Mouse (Mus musculus): ENCODE measurements around the gene Sprn. TPM values are rescaled to one million over a fixed set of nuclear protein-coding genes. Genes with fewer than 3 reads are reported as not detected.

The Sprn gene
- total and polyA plus RNA-seq, 2 experiments: 1.4 to 1.7 TPM

GRCm38 (mm10) chr7:140164664-140165063 is 10.0 kb upstream of the Sprn start, which contains the start of gene Olfr522:
Gene Olfr522, minus strand, starts transcription at chr7:140164764.
- Histone ChIP-seq H3K27me3 (ENCODE audit: control insufficient read depth, insufficient read depth, low read length) (0 out of 2 replicates have a peak, but pooled peaks cover 2% of the 10 kb centered on the region), H3K4me3 (ENCODE audit: insufficient read depth, low read depth, low read length) (no peak within 1 kb of the TSS), H3K4me1 (ENCODE audit: control insufficient read depth, insufficient read depth, low read length) (no peaks in the 10 kb centered on the region), H3K9ac (ENCODE audit: low read depth, low read length) (no peak within 1 kb of the TSS), H3K79me2 (ENCODE audit: control insufficient read depth, insufficient read depth, low read length) (no peaks in the 10 kb centered on the region), H3K27ac (replicated peaks; ENCODE audit: insufficient read depth, low read depth, low read length) (no peak within 1 kb of the TSS), H3K36me3 (ENCODE audit: control insufficient read depth, insufficient read depth, low read length) (no peaks in the 10 kb centered on the region)
- no peak for DNase-seq (ENCODE audit: extremely low read depth, low read depth, low spot score)
- WGBS: 76% methylated on average over 7 of the region's 7 CpGs
- TF ChIP-seq CTCF (IDR thresholded peaks at IDR 0.05; ENCODE audit: low read depth, low read length) (no peak), POLR2A (IDR thresholded peaks at IDR 0.05; ENCODE audit: extremely low read depth, insufficient read depth, low read length) (no peak)

GRCm38 (mm10) chr7:140160363-140160762 is 5.7 kb upstream of the Sprn start:
- no peak for DNase-seq (ENCODE audit: extremely low read depth, low read depth, low spot score)
- Histone ChIP-seq H3K4me1 (ENCODE audit: control insufficient read depth, insufficient read depth, low read length) (no peaks in the 10 kb centered on the region), H3K36me3 (ENCODE audit: control insufficient read depth, insufficient read depth, low read length) (no peaks in the 10 kb centered on the region), H3K9ac (ENCODE audit: low read depth, low read length) (no peak overlapping the region), H3K79me2 (ENCODE audit: control insufficient read depth, insufficient read depth, low read length) (no peaks in the 10 kb centered on the region), H3K27me3 (ENCODE audit: control insufficient read depth, insufficient read depth, low read length) (0 out of 2 replicates have a peak, but pooled peaks cover 4% of the 10 kb centered on the region), H3K27ac (replicated peaks; ENCODE audit: insufficient read depth, low read depth, low read length) (no peak overlapping the region), H3K4me3 (ENCODE audit: insufficient read depth, low read depth, low read length) (no peak overlapping the region)
- TF ChIP-seq CTCF (IDR thresholded peaks at IDR 0.05; ENCODE audit: low read depth, low read length) (no peak), POLR2A (IDR thresholded peaks at IDR 0.05; ENCODE audit: extremely low read depth, insufficient read depth, low read length) (no peak)
- WGBS: 87% methylated on average over 3 of the region's 3 CpGs

DNA sequence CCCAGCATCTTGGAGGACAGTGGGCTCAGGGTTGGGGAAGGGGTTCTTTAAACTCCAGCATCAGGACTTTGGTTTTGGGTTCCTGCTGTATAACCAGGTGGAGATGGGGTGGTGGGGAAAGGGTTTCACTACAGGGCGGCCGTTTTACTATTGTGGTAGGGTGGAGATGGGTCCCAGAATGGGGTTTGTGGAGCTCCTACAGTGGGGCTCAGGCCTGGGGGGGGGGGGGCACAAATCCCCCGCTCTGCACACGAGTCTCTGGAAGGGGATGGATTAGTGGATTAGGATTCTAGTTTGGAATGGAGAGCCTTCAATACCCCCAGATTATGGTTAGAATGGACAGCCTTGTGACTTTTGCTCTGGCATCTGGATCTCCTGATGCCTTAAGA is 854 bp downstream of the Sprn start:
- peaks cover 4% of the 10 kb centered on the region; the same call in 1 of the 2 replicates for H3K36me3 ChIP-seq (ENCODE audit: control insufficient read depth, insufficient read depth, low read length)
- no peaks in the 10 kb centered on the region for H3K79me2 ChIP-seq (ENCODE audit: control insufficient read depth, insufficient read depth, low read length)
- 28% methylated on average over 4 of the region's 4 CpGs for WGBS
- H3K27ac ChIP-seq (replicated peaks; ENCODE audit: insufficient read depth, low read depth, low read length): peak overlapping the region; percentile 16; the same call in 1 of the 2 replicates
- no peak overlapping the region for H3K9ac ChIP-seq (ENCODE audit: low read depth, low read length)
- peaks cover 5% of the 10 kb centered on the region for H3K27me3 ChIP-seq (ENCODE audit: control insufficient read depth, insufficient read depth, low read length)
- peak overlapping the region; percentile 55; the same call in 1 of the 2 replicates for H3K4me3 ChIP-seq (ENCODE audit: insufficient read depth, low read depth, low read length)
- no peaks in the 10 kb centered on the region for H3K4me1 ChIP-seq (ENCODE audit: control insufficient read depth, insufficient read depth, low read length)
- no peak for DNase-seq (ENCODE audit: extremely low read depth, low read depth, low spot score)
- TF ChIP-seq CTCF (IDR thresholded peaks at IDR 0.05; ENCODE audit: low read depth, low read length): no peak
- TF ChIP-seq POLR2A (IDR thresholded peaks at IDR 0.05; ENCODE audit: extremely low read depth, insufficient read depth, low read length): no peak

DNA sequence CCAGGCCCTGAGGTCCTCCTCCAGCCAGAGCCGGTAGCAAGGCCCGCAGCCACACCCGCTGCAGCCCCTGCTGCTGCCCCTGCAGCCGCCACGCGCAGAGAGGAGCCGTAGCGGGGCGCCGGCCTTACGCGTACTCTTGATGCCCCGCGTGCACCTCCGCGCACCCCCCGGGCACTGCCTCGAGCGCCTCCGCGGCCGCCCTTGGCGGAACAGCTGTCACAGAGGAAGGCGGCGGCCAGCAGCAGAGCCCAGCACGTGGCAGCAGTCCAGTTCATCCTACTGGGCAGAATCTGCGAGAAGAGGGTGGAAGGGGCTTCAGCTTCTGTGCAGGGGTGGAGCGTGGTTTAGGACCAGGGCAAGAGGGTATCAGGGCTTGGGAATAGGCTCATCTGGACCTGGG is 1.3 kb downstream of the Sprn start:
- H3K9ac ChIP-seq (ENCODE audit: low read depth, low read length): peak overlapping the region; percentile 49; the same call in 1 of the 2 replicates
- TF ChIP-seq CTCF (IDR thresholded peaks at IDR 0.05; ENCODE audit: low read depth, low read length): no peak
- TF ChIP-seq POLR2A (IDR thresholded peaks at IDR 0.05; ENCODE audit: extremely low read depth, insufficient read depth, low read length): no peak
- peak overlapping the region; percentile 44; the same call in 1 of the 2 replicates for H3K4me3 ChIP-seq (ENCODE audit: insufficient read depth, low read depth, low read length)
- peak overlapping the region; percentile 16; the same call in 1 of the 2 replicates for H3K27ac ChIP-seq (replicated peaks; ENCODE audit: insufficient read depth, low read depth, low read length)
- peaks cover 4% of the 10 kb centered on the region; the same call in 1 of the 2 replicates for H3K36me3 ChIP-seq (ENCODE audit: control insufficient read depth, insufficient read depth, low read length)
- H3K27me3 ChIP-seq (ENCODE audit: control insufficient read depth, insufficient read depth, low read length): peaks cover 5% of the 10 kb centered on the region
- DNase-seq (ENCODE audit: extremely low read depth, low read depth, low spot score): no peak
- H3K4me1 ChIP-seq (ENCODE audit: control insufficient read depth, insufficient read depth, low read length): no peaks in the 10 kb centered on the region
- H3K79me2 ChIP-seq (ENCODE audit: control insufficient read depth, insufficient read depth, low read length): no peaks in the 10 kb centered on the region
- 14% methylated on average over 28 of the region's 28 CpGs for WGBS

- DNase-seq (ENCODE audit: extremely low read depth, low read depth, low spot score): no peak
- Histone ChIP-seq H3K27ac (replicated peaks; ENCODE audit: insufficient read depth, low read depth, low read length) (no peak overlapping the region), H3K4me3 (ENCODE audit: insufficient read depth, low read depth, low read length) (no peak overlapping the region), H3K9ac (ENCODE audit: low read depth, low read length) (no peak overlapping the region), H3K79me2 (ENCODE audit: control insufficient read depth, insufficient read depth, low read length) (no peaks in the 10 kb centered on the region), H3K4me1 (ENCODE audit: control insufficient read depth, insufficient read depth, low read length) (no peaks in the 10 kb centered on the region), H3K27me3 (ENCODE audit: control insufficient read depth, insufficient read depth, low read length) (no peaks in the 10 kb centered on the region), H3K36me3 (ENCODE audit: control insufficient read depth, insufficient read depth, low read length) (no peaks in the 10 kb centered on the region; the same call in 1 of the 2 replicates)
- 91% methylated on average over 4 of the region's 4 CpGs for whole genome bisulfite sequencing
- TF ChIP-seq POLR2A (IDR thresholded peaks at IDR 0.05; ENCODE audit: extremely low read depth, insufficient read depth, low read length): no peak
- TF ChIP-seq CTCF (IDR thresholded peaks at IDR 0.05; ENCODE audit: low read depth, low read length): no peak
Observed at GRCm38 (mm10) chr7:140144550-140144949, 10.1 kb downstream of the Sprn start.

DNA sequence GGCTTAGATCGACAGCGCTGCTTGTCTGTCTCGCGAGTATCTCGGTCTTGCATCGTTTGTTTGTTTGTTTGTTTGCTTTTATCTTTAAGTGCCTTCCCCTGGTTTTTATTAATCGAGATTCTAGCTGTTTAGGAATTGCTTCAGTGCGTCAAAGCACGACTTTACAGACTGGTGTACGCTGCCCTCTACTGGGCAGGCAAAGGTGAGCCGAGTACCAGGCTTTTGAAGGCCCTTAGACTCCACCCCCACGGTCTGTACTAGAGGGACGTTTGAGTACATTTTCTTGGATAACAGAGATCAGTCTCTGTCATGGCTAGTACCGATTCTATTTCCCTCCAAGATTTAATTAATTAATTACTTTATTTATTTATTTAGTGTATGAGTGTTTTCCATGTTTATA is 13.3 kb downstream of the Sprn start:
- TF ChIP-seq CTCF (IDR thresholded peaks at IDR 0.05; ENCODE audit: low read depth, low read length) (peak; percentile 91), POLR2A (IDR thresholded peaks at IDR 0.05; ENCODE audit: extremely low read depth, insufficient read depth, low read length) (no peak)
- H3K79me2 ChIP-seq (ENCODE audit: control insufficient read depth, insufficient read depth, low read length): no peaks in the 10 kb centered on the region
- no peak overlapping the region for H3K9ac ChIP-seq (ENCODE audit: low read depth, low read length)
- H3K36me3 ChIP-seq (ENCODE audit: control insufficient read depth, insufficient read depth, low read length): no peaks in the 10 kb centered on the region
- H3K27me3 ChIP-seq (ENCODE audit: control insufficient read depth, insufficient read depth, low read length): no peaks in the 10 kb centered on the region
- H3K27ac ChIP-seq (replicated peaks; ENCODE audit: insufficient read depth, low read depth, low read length): no peak overlapping the region
- H3K4me3 ChIP-seq (ENCODE audit: insufficient read depth, low read depth, low read length): no peak overlapping the region
- peaks cover 2% of the 10 kb centered on the region; the same call in 1 of the 2 replicates for H3K4me1 ChIP-seq (ENCODE audit: control insufficient read depth, insufficient read depth, low read length)
- 4% methylated on average over 14 of the region's 14 CpGs for WGBS
- peak; percentile 53 for DNase-seq (ENCODE audit: extremely low read depth, low read depth, low spot score)

All from liver, adult 2 months (tissue).